19 mouse cellular contexts compared by ENCODE assay signal in genomic region chr11:76376425-76376824, GRCm38 (mm10). TPM values are rescaled to one million over a fixed set of nuclear protein-coding genes. Genes with fewer than 3 reads are reported as not detected.
DNase-seq lines count a peak whose midpoint lies in the region; ATAC-seq and TF ChIP-seq lines count a peak whose summit lies in the region.
"Had no signal": no experiment of that assay in that cellular context is flagged by ENCODE, and none has a peak within 500 bp of the region (broad histone marks: within the 10 kb centered on the region; RNA-seq: fewer than 3 reads in every experiment).

No protein-coding gene starts in this region.

- DNase-seq in heart, embryonic 10.5 days (ENCODE audit: low spot score) = no peak
- DNase-seq: adrenal gland, adult 8-10 months; adrenal gland, postnatal 36 days; cerebellum, adult 11 months; cerebellum, adult 9-10 months; cerebellum, postnatal 36 days; gastrocnemius, postnatal 14 days; kidney, adult 18-20 months had no signal

- peak overlapping the region; percentile 92; the same call in 1 of the 2 replicates for H3K27ac ChIP-seq in heart, embryonic 10.5 days
- no peak overlapping the region for H3K27ac ChIP-seq in heart, embryonic 11.5 days (ENCODE audit: low read depth, low read length)
- H3K27ac ChIP-seq in kidney, embryonic 15.5 days = 0 out of 2 replicates have a peak overlapping the region, but pooled peaks have one; percentile 97
- H3K27ac ChIP-seq in kidney, embryonic 14.5 days (ENCODE audit: low read depth, low read length) = no peak overlapping the region
- peak overlapping the region; percentile 28; the same call in 1 of the 2 replicates for H3K27ac ChIP-seq in embryonic fibroblast, embryonic 13.5 days (ENCODE audit: insufficient read depth, low read length)
- H3K27ac ChIP-seq in liver, embryonic 12.5 days = no peak overlapping the region
- H3K27ac ChIP-seq: hindbrain, embryonic 10.5 days; hindbrain, embryonic 14.5 days had no signal

- no peaks in the 10 kb centered on the region for H3K9me3 ChIP-seq in heart, embryonic 10.5 days
- H3K9me3 ChIP-seq in heart, embryonic 11.5 days (replicated peaks; ENCODE audit: control insufficient read depth, low read length) = no peaks in the 10 kb centered on the region
- H3K9me3 ChIP-seq in kidney, embryonic 15.5 days (replicated peaks) = no peaks in the 10 kb centered on the region
- no peaks in the 10 kb centered on the region for H3K9me3 ChIP-seq in kidney, embryonic 14.5 days (ENCODE audit: control insufficient read depth, low read length)
- H3K9me3 ChIP-seq in liver, embryonic 12.5 days (replicated peaks) = no peaks in the 10 kb centered on the region
- H3K9me3 ChIP-seq: embryonic facial prominence, embryonic 10.5 days; forebrain, embryonic 10.5 days; hindbrain, embryonic 10.5 days had no signal

- no peaks in the 10 kb centered on the region for H3K27me3 ChIP-seq in heart, embryonic 10.5 days (ENCODE audit: insufficient read depth, poor library complexity, severe bottlenecking)
- H3K27me3 ChIP-seq in heart, embryonic 11.5 days (ENCODE audit: control insufficient read depth, insufficient read depth, low read length) = no peaks in the 10 kb centered on the region
- H3K27me3 ChIP-seq in kidney, embryonic 15.5 days = no peaks in the 10 kb centered on the region
- no peaks in the 10 kb centered on the region for H3K27me3 ChIP-seq in kidney, embryonic 14.5 days (ENCODE audit: control insufficient read depth, insufficient read depth, low read length)
- no peaks in the 10 kb centered on the region for H3K27me3 ChIP-seq in liver, embryonic 12.5 days (replicated peaks)

- H3K4me1 ChIP-seq in heart, embryonic 10.5 days = peaks cover 76% of the 10 kb centered on the region
- H3K4me1 ChIP-seq in heart, embryonic 11.5 days (ENCODE audit: control insufficient read depth, insufficient read depth, low read length) = peaks cover 51% of the 10 kb centered on the region
- peaks cover 72% of the 10 kb centered on the region for H3K4me1 ChIP-seq in kidney, embryonic 15.5 days
- H3K4me1 ChIP-seq in kidney, embryonic 14.5 days (ENCODE audit: control insufficient read depth, insufficient read depth, low read length) = peaks cover 46% of the 10 kb centered on the region
- peaks cover 38% of the 10 kb centered on the region for H3K4me1 ChIP-seq in embryonic fibroblast, embryonic 13.5 days (ENCODE audit: control insufficient read depth, insufficient read depth, low read length)
- H3K4me1 ChIP-seq in liver, embryonic 12.5 days = no peaks in the 10 kb centered on the region

- no peak for ATAC-seq in heart, embryonic 11.5 days (replicated peaks; ENCODE audit: insufficient number of reproducible peaks, low FRiP score, low TSS enrichment)
- no peak for ATAC-seq in kidney, embryonic 15.5 days (replicated peaks; ENCODE audit: low FRiP score)
- no peak for ATAC-seq in kidney, embryonic 14.5 days (ENCODE audit: low FRiP score, low TSS enrichment)
- no peak for ATAC-seq in liver, embryonic 12.5 days
- ATAC-seq: forebrain, embryonic 16.5 days had no signal

- TF ChIP-seq POLR2A in embryonic fibroblast, embryonic 13.5 days (IDR thresholded peaks at IDR 0.05; ENCODE audit: low read depth, low read length) = no peak

- TF ChIP-seq CTCF in embryonic fibroblast, embryonic 13.5 days (IDR thresholded peaks at IDR 0.05; ENCODE audit: borderline replicate concordance, insufficient read depth, low read length) = no peak

- 85% methylated on average over 3 of the region's 3 CpGs for WGBS in heart, embryonic 10.5 days
- 83% methylated on average over 3 of the region's 3 CpGs for WGBS in heart, embryonic 11.5 days (ENCODE audit: insufficient replicate concordance)
- 88% methylated on average over 3 of the region's 3 CpGs for WGBS in kidney, embryonic 15.5 days
- WGBS in kidney, embryonic 14.5 days = 93% methylated on average over 3 of the region's 3 CpGs
- 68% methylated on average over 3 of the region's 3 CpGs for WGBS in liver, embryonic 12.5 days (ENCODE audit: insufficient replicate concordance)

- H3K4me2 ChIP-seq in heart, embryonic 11.5 days = no peak overlapping the region
- no peak overlapping the region for H3K4me2 ChIP-seq in kidney, embryonic 15.5 days
- H3K4me2 ChIP-seq in kidney, embryonic 14.5 days (replicated peaks; ENCODE audit: low read depth, low read length) = no peak overlapping the region
- no peak overlapping the region for H3K4me2 ChIP-seq in liver, embryonic 12.5 days
- H3K4me2 ChIP-seq: hindbrain, embryonic 14.5 days had no signal

- no peaks in the 10 kb centered on the region for H3K36me3 ChIP-seq in heart, embryonic 10.5 days
- no peaks in the 10 kb centered on the region for H3K36me3 ChIP-seq in heart, embryonic 11.5 days (ENCODE audit: control insufficient read depth, insufficient read depth, low read length)
- no peaks in the 10 kb centered on the region for H3K36me3 ChIP-seq in kidney, embryonic 15.5 days
- H3K36me3 ChIP-seq in kidney, embryonic 14.5 days (ENCODE audit: control insufficient read depth, insufficient read depth, low read length) = no peaks in the 10 kb centered on the region
- H3K36me3 ChIP-seq in liver, embryonic 12.5 days = no peaks in the 10 kb centered on the region

- no peak overlapping the region for H3K4me3 ChIP-seq in heart, embryonic 10.5 days
- no peak overlapping the region for H3K4me3 ChIP-seq in heart, embryonic 11.5 days (ENCODE audit: low read depth, low read length)
- no peak overlapping the region for H3K4me3 ChIP-seq in kidney, embryonic 15.5 days (replicated peaks)
- no peak overlapping the region for H3K4me3 ChIP-seq in kidney, embryonic 14.5 days (ENCODE audit: low read length)
- H3K4me3 ChIP-seq in embryonic fibroblast, embryonic 13.5 days (ENCODE audit: insufficient read depth, low read length) = no peak overlapping the region
- H3K4me3 ChIP-seq in liver, embryonic 12.5 days = no peak overlapping the region
- H3K4me3 ChIP-seq: embryonic facial prominence, embryonic 10.5 days; erythroblast, embryonic 14.5 days; forebrain, embryonic 10.5 days; hindbrain, embryonic 10.5 days had no signal

- H3K9ac ChIP-seq in heart, embryonic 11.5 days (ENCODE audit: low read depth, low read length) = no peak overlapping the region
- H3K9ac ChIP-seq in kidney, embryonic 15.5 days = no peak overlapping the region
- H3K9ac ChIP-seq in kidney, embryonic 14.5 days (ENCODE audit: low read depth, low read length) = no peak overlapping the region
- H3K9ac ChIP-seq in liver, embryonic 12.5 days = no peak overlapping the region
- H3K9ac ChIP-seq: hindbrain, embryonic 14.5 days had no signal

RNA-seq across cellular contexts. Expression of gene Nxn, which starts 22.5 kb away (rescaled TPM):
- 27.9 and 34.5 TPM in 2 replicates for polyA plus RNA-seq in heart, embryonic 10.5 days (2016; fragmentation: Nextera tagmentation; extraction: Ambion mirVana)
- 21.6 and 24.8 TPM in 2 replicates for polyA plus RNA-seq in heart, embryonic 11.5 days (2014; fragmentation: Nextera tagmentation; extraction: Ambion mirVana)
- polyA plus RNA-seq in kidney, embryonic 15.5 days (2015; fragmentation: Nextera tagmentation; extraction: Ambion mirVana) = 30.2 and 33.1 TPM in 2 replicates
- 29.3 and 38.0 TPM in 2 replicates for polyA plus RNA-seq in kidney, embryonic 14.5 days (2014; fragmentation: Nextera tagmentation; extraction: Ambion mirVana)
- 135 and 156 TPM in 2 replicates for polyA plus RNA-seq in embryonic fibroblast, embryonic 13.5 days (2011; ENCODE audit: insufficient read length, low read depth, missing spikeins)
- 6.0 and 6.9 TPM in 2 replicates for polyA plus RNA-seq in liver, embryonic 12.5 days (2016; fragmentation: Nextera tagmentation; extraction: Ambion mirVana)

RNA-seq across cellular contexts. Expression of gene Timm22, which starts 30.3 kb away (rescaled TPM):
- 120 and 129 TPM in 2 replicates for polyA plus RNA-seq in heart, embryonic 10.5 days (2016; fragmentation: Nextera tagmentation; extraction: Ambion mirVana)
- polyA plus RNA-seq in heart, embryonic 11.5 days (2014; fragmentation: Nextera tagmentation; extraction: Ambion mirVana) = 108 and 110 TPM in 2 replicates
- 105 and 111 TPM in 2 replicates for polyA plus RNA-seq in kidney, embryonic 15.5 days (2015; fragmentation: Nextera tagmentation; extraction: Ambion mirVana)
- 113 and 139 TPM in 2 replicates for polyA plus RNA-seq in kidney, embryonic 14.5 days (2014; fragmentation: Nextera tagmentation; extraction: Ambion mirVana)
- polyA plus RNA-seq in embryonic fibroblast, embryonic 13.5 days (2011; ENCODE audit: insufficient read length, low read depth, missing spikeins) = 28.2 and 35.5 TPM in 2 replicates
- polyA plus RNA-seq in liver, embryonic 12.5 days (2016; fragmentation: Nextera tagmentation; extraction: Ambion mirVana) = 59.4 and 63.6 TPM in 2 replicates

Comparison
In these comparisons a context has a peak if more than half of its experiments do, and no peak if none do; other contexts are left out.
1. H3K27ac ChIP-seq: peak in heart, embryonic 10.5 days (single experiment), kidney, embryonic 15.5 days (single experiment) and embryonic fibroblast, embryonic 13.5 days (single experiment); none in heart, embryonic 11.5 days (single experiment), kidney, embryonic 14.5 days (single experiment) and liver, embryonic 12.5 days (single experiment).